Mouse (Mus musculus) hindbrain, embryonic 11.5 days (tissue): ENCODE data around the gene Cd68. TPM values are rescaled to one million over a fixed set of nuclear protein-coding genes. Genes with fewer than 3 reads are reported as not detected.
"Not testable (repeated sequence)": the region's sequence is repeated elsewhere in the genome, so short reads cannot be mapped to it uniquely, and the experiment has no call there.

Experiments
- ATAC-seq: fragments of 200-750 bp; cut with Nextera tagmentation; 2 replicates; pipeline ENCODE4 v1.8.0; 2017; ENCODE audit warnings: mild to moderate bottlenecking, moderate TSS enrichment, moderate library complexity; ENCODE audit not compliant: low FRiP score
- DNase-seq: peaks from one replicate; pipeline ENCODE4 v3.0.0-alpha.2; 2015; ENCODE audit warnings: low spot score
- H3K27ac ChIP-seq: fragments of 300-500 bp; sonication (generic); 2 replicates; pipeline ENCODE4 v1.5.1; 2014; ENCODE audit warnings: mild to moderate bottlenecking, low read depth, low read length
- H3K27me3 ChIP-seq: fragments of 300-500 bp; sonication (generic); 2 replicates; pipeline ENCODE4 v1.6.1; 2014; ENCODE audit warnings: mild to moderate bottlenecking, low read length, moderate library complexity, mixed read lengths; ENCODE audit not compliant: control insufficient read depth, insufficient read depth
- H3K36me3 ChIP-seq: fragments of 300-500 bp; sonication (generic); 2 replicates; pipeline ENCODE4 v1.6.1; 2014; ENCODE audit warnings: mild to moderate bottlenecking, low read length, moderate library complexity, mixed read lengths; ENCODE audit not compliant: control insufficient read depth, insufficient read depth
- H3K4me1 ChIP-seq: fragments of 300-500 bp; sonication (generic); replicated peaks from 2 replicates; pipeline ENCODE4 v1.6.1; 2014; ENCODE audit warnings: low read length, mixed read lengths; ENCODE audit not compliant: control insufficient read depth, insufficient read depth
- H3K4me2 ChIP-seq: fragments of 300-500 bp; sonication (generic); replicated peaks from 2 replicates; pipeline ENCODE4 v1.6.1; 2014; ENCODE audit warnings: mild to moderate bottlenecking, low read depth, low read length
- H3K4me3 ChIP-seq: fragments of 300-500 bp; sonication (generic); 2 replicates; pipeline ENCODE4 v1.5.1; 2014; ENCODE audit warnings: low read depth, low read length
- H3K9ac ChIP-seq: fragments of 300-500 bp; sonication (generic); 2 replicates; pipeline ENCODE4 v1.6.1; 2014; ENCODE audit warnings: low read depth, low read length
- H3K9me3 ChIP-seq: fragments of 300-500 bp; sonication (generic); 2 replicates; pipeline ENCODE4 v1.6.1; 2016; ENCODE audit warnings: low read length; ENCODE audit not compliant: control insufficient read depth
- WGBS: fragments of 180-500 bp; shearing (Covaris S2); extraction: QIAGEN DNeasy Blood & Tissue Kit; methylation state at CpG from one replicate; pipeline ENCODE4 v1.1.7; 2014; 5-methylcytosine and 5-hydroxymethylcytosine counted together
- polyA plus RNA-seq: library from polyadenylated mRNA; unstranded; fragments of >200 nt; fragmentation: Nextera tagmentation; extraction: Ambion mirVana; gene quantifications from 2 replicates; pipeline ENCODE4 v1.2.1, GENCODE M21; 2014

The Cd68 gene
- polyA plus RNA-seq, 1 experiment from 2014 or later, result 8.2 TPM

GRCm38 (mm10) chr11:69632284-69633089 is 33.5 kb downstream of the Cd68 start, which contains the start of gene Fxr2:
Gene Fxr2, plus strand, starts transcription at chr11:69632990.
- Histone ChIP-seq H3K4me3 (peak within 1 kb of the TSS; percentile 98), H3K9ac (peak within 1 kb of the TSS; percentile 98), H3K9me3 (no peaks in the 10 kb centered on the region), H3K4me1 (peaks cover 3% of the 10 kb centered on the region), H3K4me2 (peak within 1 kb of the TSS; percentile 75), H3K36me3 (no peaks in the 10 kb centered on the region), H3K27me3 (no peaks in the 10 kb centered on the region), H3K27ac (peak within 1 kb of the TSS; percentile 97)
- WGBS, result under 1% methylated on average over 29 of the region's 56 CpGs
- DNase-seq (peak; percentile 100), ATAC-seq (peak; percentile 99)

- 66% methylated on average over 1 of the region's 1 CpGs for WGBS
- Histone ChIP-seq H3K4me3 (no peak overlapping the region), H3K4me1 (peaks cover 3% of the 10 kb centered on the region), H3K27me3 (no peaks in the 10 kb centered on the region), H3K36me3 (no peaks in the 10 kb centered on the region), H3K4me2 (no peak overlapping the region), H3K9ac (no peak overlapping the region), H3K9me3 (no peaks in the 10 kb centered on the region), H3K27ac (no peak overlapping the region)
- no peak for ATAC-seq
- DNase-seq, result peak; percentile 31
Observed at GRCm38 (mm10) chr11:69629802-69630201, 36.2 kb downstream of the Cd68 start.

- ATAC-seq, result no peak
Observed at GRCm38 (mm10) chr11:69628286-69628685, 37.7 kb downstream of the Cd68 start.

DNA sequence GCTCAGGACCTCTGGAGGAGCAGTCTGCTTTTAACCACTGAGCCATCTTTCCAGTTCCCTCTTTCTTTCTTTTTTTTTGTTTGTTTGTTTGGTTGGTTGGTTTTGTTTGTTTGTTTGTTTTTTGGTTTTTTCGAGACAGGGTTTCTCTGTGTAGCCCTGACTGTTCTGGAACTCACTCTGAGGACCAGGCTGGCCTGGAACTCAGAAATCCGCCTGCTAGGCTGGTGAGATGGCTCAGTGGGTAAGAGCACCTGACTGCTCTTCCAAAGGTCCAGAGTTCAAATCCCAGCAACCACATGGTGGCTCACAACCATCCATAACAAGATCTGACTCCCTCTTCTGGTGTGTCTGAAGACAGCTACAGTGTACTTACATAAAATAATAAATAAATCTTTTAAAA is 41.6 kb downstream of the Cd68 start:
- H3K27me3 ChIP-seq, ATAC-seq, H3K9ac ChIP-seq, H3K4me2 ChIP-seq, H3K9me3 ChIP-seq, H3K36me3 ChIP-seq, H3K4me3 ChIP-seq, DNase-seq, H3K4me1 ChIP-seq, H3K27ac ChIP-seq: not testable (repeated sequence)
- 81% methylated on average over 2 of the region's 2 CpGs for WGBS

More at GRCm38 (mm10) chr11:69628286-69628685, 37.7 kb downstream of the Cd68 start:
- Histone ChIP-seq H3K27ac (no peak overlapping the region), H3K9ac (no peak overlapping the region), H3K9me3 (no peaks in the 10 kb centered on the region), H3K4me2 (no peak overlapping the region), H3K36me3 (no peaks in the 10 kb centered on the region), H3K4me3 (no peak overlapping the region), H3K4me1 (no peaks in the 10 kb centered on the region), H3K27me3 (no peaks in the 10 kb centered on the region)
- DNase-seq, result peak; percentile 92
- WGBS, result 35% methylated on average over 6 of the region's 6 CpGs

- WGBS, result 65% methylated on average over 4 of the region's 4 CpGs
- H3K36me3 ChIP-seq, result no peaks in the 10 kb centered on the region
- H3K4me1 ChIP-seq, result no peaks in the 10 kb centered on the region
- 0 out of 2 replicates have a peak overlapping the region, but pooled peaks have one; percentile 55 for H3K9ac ChIP-seq
- no peaks in the 10 kb centered on the region for H3K27me3 ChIP-seq
- no peak overlapping the region for H3K4me3 ChIP-seq
- H3K27ac ChIP-seq, result no peak overlapping the region
- H3K4me2 ChIP-seq, result peak overlapping the region; percentile 63
- ATAC-seq (no peak), DNase-seq (no peak)
- H3K9me3 ChIP-seq, result no peaks in the 10 kb centered on the region
Observed at GRCm38 (mm10) chr11:69623006-69623405, 42.9 kb downstream of the Cd68 start.

DNA sequence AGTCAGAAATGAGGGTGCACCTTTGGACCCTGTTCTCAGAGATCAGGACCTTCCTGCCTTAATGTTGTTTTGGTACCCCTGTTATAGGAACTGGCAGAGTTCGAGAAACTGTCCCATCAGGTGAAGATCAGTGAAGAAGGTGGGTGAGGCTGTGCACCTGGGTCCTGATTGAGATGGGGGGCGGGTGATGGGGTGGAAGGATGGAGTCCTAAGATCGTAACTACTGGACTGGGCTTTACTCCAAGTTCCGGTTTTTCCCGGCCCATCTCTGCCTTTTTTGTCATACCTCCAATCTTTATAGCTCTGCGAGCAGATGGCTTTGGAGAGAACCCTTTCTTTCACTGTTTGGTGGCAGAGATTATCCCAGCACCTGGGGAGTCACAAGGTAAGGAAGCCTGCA is 43.5 kb downstream of the Cd68 start:
- WGBS, result 56% methylated on average over 6 of the region's 6 CpGs
- Histone ChIP-seq H3K36me3 (no peaks in the 10 kb centered on the region), H3K9me3 (no peaks in the 10 kb centered on the region), H3K4me2 (peak overlapping the region; percentile 63), H3K27me3 (no peaks in the 10 kb centered on the region), H3K4me1 (no peaks in the 10 kb centered on the region), H3K9ac (peak overlapping the region; percentile 55), H3K4me3 (peak overlapping the region; percentile 41), H3K27ac (no peak overlapping the region)
- DNase-seq, result peak; percentile 18
- ATAC-seq, result peak; percentile 30; the same call in 1 of the 2 replicates

GRCm38 (mm10) chr11:69621571-69622268 is 44.2 kb downstream of the Cd68 start, which contains the start of gene Sat2:
Gene Sat2, plus strand, starts transcription at chr11:69622024.
- H3K9ac ChIP-seq, result peak within 1 kb of the TSS; percentile 55
- peak within 1 kb of the TSS; percentile 41 for H3K4me3 ChIP-seq
- no peaks in the 10 kb centered on the region for H3K4me1 ChIP-seq
- no peaks in the 10 kb centered on the region for H3K36me3 ChIP-seq
- DNase-seq (peak; percentile 86), ATAC-seq (peak; percentile 81)
- peak within 1 kb of the TSS; percentile 63 for H3K4me2 ChIP-seq
- H3K9me3 ChIP-seq, result no peaks in the 10 kb centered on the region
- no peaks in the 10 kb centered on the region for H3K27me3 ChIP-seq
- H3K27ac ChIP-seq, result no peak within 1 kb of the TSS
- WGBS, result 2% methylated on average over 20 of the region's 20 CpGs

DNA sequence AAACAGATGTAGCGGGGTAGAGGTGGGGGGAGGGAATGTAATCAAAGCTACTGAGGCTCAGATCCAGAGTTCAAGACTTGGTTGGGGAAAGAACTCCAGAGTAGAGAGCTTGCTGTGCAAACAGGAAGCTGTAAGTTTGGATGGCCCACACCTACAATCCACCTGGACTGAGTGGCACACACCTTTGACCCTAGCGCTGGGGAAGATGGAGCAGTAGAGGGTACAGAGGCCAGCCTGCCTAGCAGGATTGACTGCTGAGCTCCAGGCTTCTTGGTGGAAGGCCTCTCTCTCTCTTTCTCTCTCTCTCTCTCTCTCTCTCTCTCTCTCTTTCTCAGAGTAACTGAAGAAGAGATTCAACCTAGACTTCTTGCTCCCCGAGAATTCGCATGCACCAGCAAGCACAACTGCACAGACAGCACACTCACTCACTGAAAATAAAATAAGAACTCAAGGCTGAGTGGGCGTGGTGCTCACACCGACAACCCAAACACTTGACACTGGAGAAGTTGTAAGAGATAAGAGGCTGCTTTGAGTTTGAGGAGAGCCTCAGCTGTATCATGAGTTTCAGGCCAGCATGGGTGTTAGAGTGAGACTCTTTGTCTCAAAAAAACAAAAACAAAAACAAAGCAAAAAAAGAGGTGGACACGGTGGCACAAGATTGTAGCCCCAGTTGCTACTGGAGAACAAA is 45.4 kb downstream of the Cd68 start:
- no peaks in the 10 kb centered on the region for H3K36me3 ChIP-seq
- H3K27me3 ChIP-seq, result no peaks in the 10 kb centered on the region
- no peak overlapping the region for H3K4me3 ChIP-seq
- no peak overlapping the region for H3K4me2 ChIP-seq
- no peaks in the 10 kb centered on the region for H3K4me1 ChIP-seq
- no peak for DNase-seq
- no peaks in the 10 kb centered on the region for H3K9me3 ChIP-seq
- no peak overlapping the region for H3K27ac ChIP-seq
- no peak overlapping the region for H3K9ac ChIP-seq
- ATAC-seq, result no peak
- 86% methylated on average over 7 of the region's 7 CpGs for WGBS
